Mouse (Mus musculus) brain, embryonic 18.5 days (tissue): ENCODE results near the gene Mphosph9.

Experiments used
- DNase-seq: peaks from one replicate; pipeline ENCODE4 v3.0.0-alpha.2; 2012; ENCODE audit warnings: low read depth, low spot score

The Mphosph9 gene

DNA sequence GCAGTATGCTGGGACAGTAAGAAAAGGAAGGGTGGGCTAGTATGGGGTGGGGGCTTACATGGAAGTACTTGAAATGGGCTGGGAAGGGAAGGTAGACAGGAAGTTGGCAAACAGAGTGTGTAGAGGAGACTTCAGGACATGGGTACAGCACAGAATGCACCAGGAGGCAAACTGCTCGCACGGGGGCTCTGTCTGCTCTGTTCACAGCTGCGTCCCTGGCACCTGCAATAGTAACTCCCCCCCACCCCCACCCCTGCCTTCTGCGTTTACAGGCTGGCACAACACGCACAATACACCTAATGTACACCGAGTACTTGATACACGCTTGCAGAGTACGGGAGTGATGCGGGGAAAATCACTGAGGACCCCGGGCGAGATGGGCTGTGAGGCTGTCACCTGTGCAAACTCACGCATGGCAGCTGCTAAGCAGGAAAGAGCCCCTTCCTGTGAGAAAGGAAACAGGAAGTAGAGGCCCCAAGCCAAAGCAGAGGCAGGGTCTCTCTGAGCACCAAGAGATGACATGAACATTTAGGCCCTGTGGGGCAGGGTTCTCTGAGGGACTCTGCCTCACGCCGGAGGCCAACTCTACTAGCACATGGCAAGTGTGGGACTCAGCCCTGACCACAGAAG is 113.1 kb downstream of the Mphosph9 start:
- DNase-seq: no peak

DNA sequence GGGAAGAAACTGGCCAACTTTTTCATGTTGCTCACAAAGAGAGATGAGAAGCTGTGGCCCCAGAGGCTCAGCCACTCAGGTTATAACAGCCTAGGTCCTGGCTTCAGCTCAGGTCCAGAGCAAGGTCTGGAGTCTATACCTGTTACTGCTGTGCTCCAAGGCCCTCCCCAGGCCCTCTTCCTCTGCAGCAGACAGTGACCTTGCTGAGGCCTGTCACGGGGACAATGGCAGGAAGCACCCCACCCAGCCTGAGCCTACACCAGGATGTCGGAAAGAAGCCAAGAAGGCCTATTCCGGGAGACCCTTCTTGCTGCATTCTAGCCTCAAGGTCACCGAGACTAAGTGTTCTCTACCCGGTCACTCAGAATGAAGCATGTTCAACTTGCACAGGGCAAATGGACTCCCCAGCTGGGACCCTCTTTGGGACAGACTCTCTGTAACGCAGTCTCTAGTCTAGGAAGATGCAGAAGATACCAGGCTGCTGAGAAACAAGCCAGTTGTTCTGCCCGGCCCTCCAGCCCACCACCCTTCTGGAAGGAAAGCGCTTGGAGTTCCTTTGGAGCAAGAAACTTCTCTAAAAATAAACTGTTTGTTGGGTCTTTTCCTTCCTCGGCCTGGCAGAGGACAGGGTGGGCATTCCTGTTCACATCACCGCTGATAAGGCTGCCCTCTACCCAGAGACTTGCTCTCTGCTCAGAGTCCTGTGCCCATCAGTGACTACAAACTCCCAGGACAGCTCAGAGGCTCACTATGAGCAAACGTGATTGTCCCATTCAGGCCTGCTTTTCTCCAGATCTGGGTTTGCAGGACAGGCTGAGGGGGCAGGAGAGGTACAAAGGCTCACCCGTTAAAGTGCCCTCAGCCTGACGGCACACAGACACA is 113.9 kb downstream of the Mphosph9 start:
- no peak for DNase-seq

GRCm38 (mm10) chr5:124211669-124212068 is 116.1 kb downstream of the Mphosph9 start:
- no peak for DNase-seq

DNA sequence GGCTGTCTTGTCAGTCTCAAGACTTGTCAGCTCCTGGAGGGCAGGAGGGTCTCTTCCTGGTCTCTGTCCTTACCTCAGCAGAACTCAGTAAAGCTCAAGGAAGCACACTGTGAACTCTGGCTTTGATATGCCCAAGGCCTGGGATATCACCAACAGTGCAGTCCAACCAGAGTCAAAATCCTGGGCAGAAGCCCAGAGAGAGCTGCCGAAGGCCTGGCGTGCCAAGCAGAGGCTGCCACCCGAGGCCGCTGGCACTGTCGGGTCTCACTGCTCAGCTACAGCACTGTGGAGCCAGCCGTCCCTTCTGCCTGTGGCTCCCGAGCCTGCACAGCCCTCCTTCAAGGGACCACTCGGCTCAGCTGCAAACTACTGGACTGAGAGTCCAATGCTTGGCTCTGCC is 116.5 kb downstream of the Mphosph9 start:
- DNase-seq: no peak

DNA sequence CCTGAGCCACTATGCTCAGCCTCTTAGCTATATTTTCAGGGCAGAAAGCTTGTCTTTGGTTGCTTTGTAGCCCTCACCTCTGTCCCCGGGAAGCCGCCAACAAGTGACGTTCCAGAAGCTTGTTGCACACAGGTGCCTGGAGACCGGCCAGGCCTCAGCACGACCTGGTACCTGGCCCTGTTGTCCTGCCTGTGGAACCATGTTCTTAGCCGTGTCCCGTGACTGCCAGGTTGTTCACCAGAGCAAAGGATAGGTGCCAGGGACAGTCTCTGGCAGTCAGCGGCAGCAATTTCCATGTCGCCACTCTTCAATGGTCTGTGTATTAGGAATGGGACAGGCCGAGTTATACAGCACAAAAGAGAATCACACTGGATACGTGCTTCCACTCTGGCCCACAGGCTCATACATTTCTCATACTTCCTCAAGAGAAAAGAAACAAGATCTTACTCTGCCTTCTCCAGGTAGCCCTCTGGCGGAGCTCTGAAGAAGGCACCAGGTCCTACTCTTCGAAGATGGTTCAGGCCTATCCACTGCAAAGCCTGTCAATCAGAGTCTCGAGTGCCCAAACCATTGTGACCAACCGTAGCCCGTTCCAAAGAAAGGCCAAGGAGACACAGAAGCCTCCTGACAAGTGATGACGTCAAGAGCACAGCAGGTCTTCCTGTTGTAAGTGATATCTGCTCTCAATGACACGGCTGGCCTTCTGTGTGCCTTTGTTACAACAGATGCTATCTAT is 117.3 kb downstream of the Mphosph9 start:
- DNase-seq: no peak

DNA sequence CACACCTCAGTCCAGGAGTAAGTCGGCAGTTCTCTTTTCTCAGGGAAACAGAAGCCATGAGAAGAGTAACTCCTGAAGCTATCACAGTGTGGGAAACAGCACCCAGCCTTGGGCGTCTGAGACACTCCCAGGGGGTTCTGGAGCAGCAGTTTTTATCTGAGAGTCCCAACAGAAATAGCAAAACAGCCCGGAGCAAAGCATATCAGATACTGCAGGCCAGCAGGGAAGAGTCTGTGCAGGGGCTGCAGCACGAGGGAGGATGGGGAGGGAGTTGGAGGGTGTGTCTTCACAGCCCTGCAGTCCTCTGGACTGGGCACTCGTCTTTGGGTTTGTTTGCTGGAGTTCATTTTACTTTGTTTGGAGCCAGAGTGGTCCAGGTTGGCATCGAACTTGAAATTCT is 117.9 kb downstream of the Mphosph9 start:
- no peak for DNase-seq

DNA sequence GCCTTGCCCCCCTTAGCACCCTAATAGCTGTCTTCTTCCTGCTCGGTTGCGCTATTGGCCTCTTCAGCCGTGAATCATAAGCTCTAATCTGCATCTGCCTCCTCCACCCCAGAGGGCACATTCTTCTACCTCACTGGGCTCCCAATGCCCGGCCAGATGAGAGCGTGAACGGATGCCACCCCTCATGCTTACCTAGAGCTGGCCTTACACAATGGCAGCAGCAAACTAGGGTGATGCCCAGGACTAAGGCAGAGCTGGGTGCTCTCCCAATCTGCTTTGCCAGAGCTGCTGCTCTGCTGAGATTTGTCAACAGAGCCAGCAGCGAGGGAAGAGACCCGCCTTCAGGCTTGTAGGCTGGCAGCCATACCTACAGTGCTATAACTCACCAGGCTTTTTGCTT is 119.7 kb downstream of the Mphosph9 start:
- no peak for DNase-seq

- no peak for DNase-seq
Observed at GRCm38 (mm10) chr5:124206481-124207038, 121.2 kb downstream of the Mphosph9 start.

GRCm38 (mm10) chr5:124205809-124206380 is 121.9 kb downstream of the Mphosph9 start:
- DNase-seq: no peak

DNA sequence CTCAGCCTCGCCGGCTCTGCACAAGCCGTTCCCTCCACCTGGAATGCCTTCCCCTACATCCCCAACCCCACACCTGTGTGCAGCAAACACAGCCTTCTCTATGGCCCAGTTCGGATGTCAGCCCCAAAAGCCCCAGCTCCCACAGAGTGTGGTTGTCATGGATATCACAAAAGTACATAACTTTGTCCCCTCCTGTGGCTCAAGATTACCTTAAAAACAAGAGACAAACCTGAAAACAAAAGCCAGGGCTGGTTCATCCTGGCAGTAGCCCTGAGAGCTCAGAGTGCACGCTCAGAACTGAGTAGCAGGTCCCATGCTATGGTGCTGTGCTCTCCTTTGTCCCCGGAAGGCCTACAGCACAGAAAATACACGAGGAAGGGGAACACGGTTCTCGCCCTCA is 122.6 kb downstream of the Mphosph9 start:
- no peak for DNase-seq

- no peak for DNase-seq
Observed at GRCm38 (mm10) chr5:124204127-124204794, 123.5 kb downstream of the Mphosph9 start.

- DNase-seq: no peak
Observed at GRCm38 (mm10) chr5:124203251-124203650, 124.5 kb downstream of the Mphosph9 start.

DNA sequence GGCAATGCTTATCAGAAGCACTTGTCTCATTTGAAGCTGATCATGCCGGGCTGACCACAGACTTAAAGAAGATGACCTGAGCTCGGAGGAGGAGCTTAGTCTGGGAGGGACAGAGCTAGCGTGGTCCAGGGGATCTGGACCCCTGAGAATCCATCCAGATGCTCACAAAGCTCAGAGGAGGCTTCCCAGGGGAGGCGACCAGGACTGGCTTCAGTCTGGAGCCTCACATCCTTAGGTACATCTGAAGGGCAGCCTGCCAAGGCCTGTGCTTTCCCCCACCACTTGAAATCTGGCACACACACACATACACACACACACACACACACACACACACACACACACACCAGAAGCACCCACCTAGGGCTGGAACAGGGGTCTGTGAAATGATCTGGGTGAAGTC is 125.7 kb downstream of the Mphosph9 start:
- no peak for DNase-seq

DNA sequence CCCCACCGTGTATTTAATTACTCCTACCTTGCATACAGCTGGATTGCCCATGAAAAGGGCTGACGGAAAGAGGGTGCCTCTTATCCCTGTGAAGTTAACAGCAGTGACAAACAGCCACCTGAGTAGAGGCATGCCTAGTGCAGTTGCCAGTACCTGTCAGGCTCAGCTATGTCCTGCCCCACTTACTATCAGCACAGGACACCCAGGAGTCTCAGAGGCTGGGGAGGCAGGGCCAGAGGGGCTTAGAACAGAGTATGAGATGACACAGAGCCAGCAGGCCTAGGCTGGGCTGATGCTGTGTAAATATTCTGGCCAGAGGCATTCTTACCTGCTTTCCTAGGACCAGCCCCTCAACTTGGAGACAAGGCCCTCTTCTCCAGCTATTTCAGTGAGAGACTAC is 126.2 kb downstream of the Mphosph9 start:
- DNase-seq: no peak
